Mouse (Mus musculus) liver, embryonic 16.5 days (tissue): ENCODE measurements around the gene Mmaa. TPM values are rescaled to one million over a fixed set of nuclear protein-coding genes. Genes with fewer than 3 reads are reported as not detected.

ENCODE experiments used
- ATAC-seq: fragments of 200-750 bp; cut with Nextera tagmentation; 2 replicates; pipeline ENCODE4 v1.8.0; 2017; ENCODE audit warnings: low read depth, mild to moderate bottlenecking, moderate number of reproducible peaks, moderate library complexity
- H3K27ac ChIP-seq: fragments of 300-500 bp; sonication (generic); 2 replicates; pipeline ENCODE4 v1.5.1; 2014; ENCODE audit warnings: mild to moderate bottlenecking, low read length
- H3K27me3 ChIP-seq: fragments of 300-500 bp; sonication (generic); 2 replicates; pipeline ENCODE4 v1.6.1; 2014; ENCODE audit warnings: low read depth, low read length, mixed read lengths; ENCODE audit not compliant: control insufficient read depth, insufficient read depth
- H3K36me3 ChIP-seq: fragments of 300-500 bp; sonication (generic); 2 replicates; pipeline ENCODE4 v1.6.1; 2014; ENCODE audit warnings: mild to moderate bottlenecking; ENCODE audit not compliant: control insufficient read depth, insufficient read depth
- H3K4me1 ChIP-seq: fragments of 300-500 bp; sonication (generic); 2 replicates; pipeline ENCODE4 v1.6.1; 2014; ENCODE audit warnings: low read depth, low read length, mixed read lengths; ENCODE audit not compliant: control insufficient read depth
- H3K4me2 ChIP-seq: fragments of 300-500 bp; sonication (generic); 2 replicates; pipeline ENCODE4 v1.6.1; 2014; ENCODE audit warnings: low read depth, low read length, mixed read lengths
- H3K4me3 ChIP-seq: fragments of 300-500 bp; sonication (generic); 2 replicates; pipeline ENCODE4 v1.5.1; 2014; ENCODE audit warnings: low read depth, mild to moderate bottlenecking, low read length
- H3K9ac ChIP-seq: fragments of 300-500 bp; sonication (generic); 2 replicates; pipeline ENCODE4 v1.6.1; 2014; ENCODE audit warnings: low read depth, low read length
- H3K9me3 ChIP-seq: fragments of 300-500 bp; sonication (generic); replicated peaks from 2 replicates; pipeline ENCODE4 v1.6.1; 2016; ENCODE audit warnings: low read length; ENCODE audit not compliant: control insufficient read depth
- WGBS: fragments of 180-500 bp; shearing (Covaris S2); extraction: QIAGEN DNeasy Blood & Tissue Kit; methylation state at CpG from one replicate; pipeline ENCODE4 v1.1.7; 2014; ENCODE audit not compliant: insufficient replicate concordance; 5-methylcytosine and 5-hydroxymethylcytosine counted together
- polyA plus RNA-seq: library from polyadenylated mRNA; unstranded; fragments of >200 nt; fragmentation: Nextera tagmentation; extraction: Ambion mirVana; gene quantifications from 2 replicates; pipeline ENCODE4 v1.2.1, GENCODE M21; 2015

Gene Mmaa
- polyA plus RNA-seq, 1 experiment from 2014 or later = 4.7 TPM

GRCm38 (mm10) chr8:79243422-79243821 lies 51.3 kb downstream of the Mmaa start:
- Histone ChIP-seq H3K4me1 (no peaks in the 10 kb centered on the region), H3K9ac (no peak overlapping the region), H3K36me3 (no peaks in the 10 kb centered on the region), H3K9me3 (no peaks in the 10 kb centered on the region), H3K4me2 (no peak overlapping the region), H3K27ac (no peak overlapping the region), H3K4me3 (no peak overlapping the region), H3K27me3 (no peaks in the 10 kb centered on the region)
- 66% methylated on average over 2 of the region's 2 CpGs for WGBS
- no peak for ATAC-seq

GRCm38 (mm10) chr8:79239996-79240395 lies 54.7 kb downstream of the Mmaa start:
- Histone ChIP-seq H3K4me3 (no peak overlapping the region), H3K4me1 (no peaks in the 10 kb centered on the region), H3K4me2 (no peak overlapping the region), H3K27me3 (no peaks in the 10 kb centered on the region), H3K9me3 (no peaks in the 10 kb centered on the region), H3K27ac (no peak overlapping the region), H3K36me3 (no peaks in the 10 kb centered on the region), H3K9ac (no peak overlapping the region)
- ATAC-seq = no peak
- 65% methylated on average over 7 of the region's 7 CpGs for WGBS

GRCm38 (mm10) chr8:79239320-79239719 lies 55.4 kb downstream of the Mmaa start:
- no peak overlapping the region for H3K4me2 ChIP-seq
- H3K9ac ChIP-seq = no peak overlapping the region
- H3K4me3 ChIP-seq = no peak overlapping the region
- H3K36me3 ChIP-seq = no peaks in the 10 kb centered on the region
- ATAC-seq = no peak
- H3K9me3 ChIP-seq = no peaks in the 10 kb centered on the region
- 25% methylated on average over 3 of the region's 3 CpGs for WGBS
- no peak overlapping the region for H3K27ac ChIP-seq
- no peaks in the 10 kb centered on the region for H3K4me1 ChIP-seq
- no peaks in the 10 kb centered on the region for H3K27me3 ChIP-seq

GRCm38 (mm10) chr8:79229266-79229888 lies 65.4 kb downstream of the Mmaa start:
- no peak for ATAC-seq
- WGBS = 72% methylated on average over 8 of the region's 8 CpGs

GRCm38 (mm10) chr8:79227916-79228315 lies 66.8 kb downstream of the Mmaa start:
- no peaks in the 10 kb centered on the region for H3K4me1 ChIP-seq
- H3K4me3 ChIP-seq = no peak overlapping the region
- no peak overlapping the region for H3K4me2 ChIP-seq
- H3K27me3 ChIP-seq = no peaks in the 10 kb centered on the region
- ATAC-seq = no peak
- H3K9me3 ChIP-seq = no peaks in the 10 kb centered on the region
- WGBS = 60% methylated on average over 3 of the region's 3 CpGs
- H3K36me3 ChIP-seq = no peaks in the 10 kb centered on the region
- no peak overlapping the region for H3K27ac ChIP-seq
- H3K9ac ChIP-seq = no peak overlapping the region

More at GRCm38 (mm10) chr8:79229266-79229888, 65.4 kb downstream of the Mmaa start:
- Histone ChIP-seq H3K4me3 (no peak overlapping the region), H3K4me2 (no peak overlapping the region), H3K4me1 (no peaks in the 10 kb centered on the region), H3K9me3 (no peaks in the 10 kb centered on the region), H3K27me3 (no peaks in the 10 kb centered on the region), H3K36me3 (no peaks in the 10 kb centered on the region), H3K9ac (no peak overlapping the region), H3K27ac (no peak overlapping the region)

GRCm38 (mm10) chr8:79227194-79227593 lies 67.5 kb downstream of the Mmaa start:
- Histone ChIP-seq H3K9ac (no peak overlapping the region), H3K9me3 (no peaks in the 10 kb centered on the region), H3K36me3 (no peaks in the 10 kb centered on the region), H3K27ac (no peak overlapping the region), H3K27me3 (no peaks in the 10 kb centered on the region), H3K4me3 (no peak overlapping the region), H3K4me2 (no peak overlapping the region), H3K4me1 (no peaks in the 10 kb centered on the region)
- no peak for ATAC-seq
- 53% methylated on average over 4 of the region's 4 CpGs for WGBS

- Histone ChIP-seq H3K9ac (no peak overlapping the region), H3K9me3 (no peaks in the 10 kb centered on the region), H3K4me3 (no peak overlapping the region), H3K27ac (no peak overlapping the region), H3K4me1 (no peaks in the 10 kb centered on the region), H3K27me3 (no peaks in the 10 kb centered on the region), H3K4me2 (no peak overlapping the region), H3K36me3 (no peaks in the 10 kb centered on the region)
- WGBS = 36% methylated on average over 3 of the region's 3 CpGs
- no peak for ATAC-seq
Observed at GRCm38 (mm10) chr8:79226046-79226445, 68.7 kb downstream of the Mmaa start.

- Histone ChIP-seq H3K9ac (no peak overlapping the region), H3K4me2 (no peak overlapping the region), H3K9me3 (no peaks in the 10 kb centered on the region), H3K4me1 (no peaks in the 10 kb centered on the region), H3K4me3 (no peak overlapping the region), H3K27ac (no peak overlapping the region), H3K27me3 (no peaks in the 10 kb centered on the region), H3K36me3 (no peaks in the 10 kb centered on the region)
- WGBS = 23% methylated on average over 7 of the region's 7 CpGs
- ATAC-seq = no peak
Observed at GRCm38 (mm10) chr8:79225586-79225985, 69.2 kb downstream of the Mmaa start.

GRCm38 (mm10) chr8:79224363-79224762 lies 70.4 kb downstream of the Mmaa start:
- H3K9ac ChIP-seq = no peak overlapping the region
- H3K4me3 ChIP-seq = no peak overlapping the region
- no peaks in the 10 kb centered on the region for H3K9me3 ChIP-seq
- no peak overlapping the region for H3K27ac ChIP-seq
- H3K4me2 ChIP-seq = no peak overlapping the region
- ATAC-seq = no peak
- H3K36me3 ChIP-seq = no peaks in the 10 kb centered on the region
- 75% methylated on average over 9 of the region's 9 CpGs for WGBS
- H3K27me3 ChIP-seq = no peaks in the 10 kb centered on the region
- no peaks in the 10 kb centered on the region for H3K4me1 ChIP-seq
